Mouse (Mus musculus): ENCODE data around the gene Stil.

The Stil gene

GRCm38 (mm10) chr4:115051245-115051644, 51.3 kb downstream of the Stil start:
- DNase-seq: no peak

- peak; percentile 74 for DNase-seq
Observed at GRCm38 (mm10) chr4:115052343-115053005, 52.5 kb downstream of the Stil start.

DNA sequence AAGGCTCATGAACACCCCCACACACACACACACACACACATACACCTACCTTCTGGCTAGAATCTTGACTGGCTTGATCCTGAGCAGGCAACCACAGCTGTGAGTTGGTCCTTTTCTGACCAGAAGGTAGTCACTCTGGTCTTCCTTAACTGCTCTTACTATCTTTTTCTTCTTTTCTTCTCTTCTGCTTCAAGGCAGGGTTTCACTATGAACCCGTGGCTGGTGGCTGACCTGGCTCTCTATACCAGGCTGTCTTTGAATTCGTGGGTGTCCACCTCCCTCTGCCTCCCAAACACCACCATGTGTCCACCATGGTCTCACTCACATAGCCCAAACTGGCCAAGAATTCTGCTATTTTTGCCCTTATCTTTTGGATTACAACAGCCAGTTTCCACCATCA, 55.1 kb downstream of the Stil start:
- no peak for DNase-seq

DNA sequence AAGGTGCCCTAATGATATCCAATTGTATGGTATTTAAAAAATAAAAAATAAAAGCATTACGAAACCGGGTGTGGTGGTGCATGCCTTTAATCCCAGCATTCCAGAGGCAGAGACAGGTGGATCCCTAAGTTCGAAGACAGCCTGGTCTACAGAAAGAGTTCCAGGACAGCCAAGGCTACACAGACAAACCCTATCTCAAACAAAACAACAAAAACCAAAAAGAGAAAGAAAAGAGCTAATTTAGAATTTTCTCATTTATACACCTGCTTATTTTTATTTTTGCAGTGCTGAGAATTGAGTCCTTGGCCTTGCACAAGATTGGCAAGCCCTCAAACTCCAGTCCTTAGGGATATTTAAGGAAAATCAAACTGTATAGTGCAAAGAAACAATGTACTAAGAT, 55.7 kb downstream of the Stil start:
- no peak for DNase-seq

DNA sequence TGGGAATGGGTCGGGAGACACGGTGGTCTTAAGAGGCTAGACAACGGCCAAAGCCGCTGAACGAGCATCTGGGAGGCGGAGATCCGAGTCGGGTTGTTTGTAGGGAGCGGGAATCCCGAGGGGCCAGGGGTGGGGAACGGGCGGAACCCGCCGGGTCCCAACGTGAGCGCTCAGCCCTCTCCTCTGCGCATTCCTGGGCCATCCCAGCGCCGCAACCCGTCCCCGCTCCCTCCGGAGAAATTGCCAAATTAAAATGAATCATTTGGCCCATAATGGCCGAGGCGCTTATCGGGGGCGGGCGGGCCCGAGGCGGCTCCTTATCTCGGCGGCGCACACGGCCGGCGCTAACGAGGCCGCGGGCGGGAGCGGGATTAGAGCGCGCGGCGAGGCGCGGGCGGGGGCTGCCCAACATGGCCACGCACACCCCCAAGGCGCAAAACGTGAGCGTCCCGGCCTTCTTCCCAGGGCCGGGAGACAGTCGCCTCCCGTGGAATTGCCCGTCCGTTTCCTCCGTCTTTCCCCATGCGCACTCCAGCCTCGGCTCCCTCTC, 56.5 kb downstream of the Stil start, which contains the start of gene Tal1:
Gene Tal1 (plus strand): TSS at position 56 of the 550 bp plus-strand sequence.
- DNase-seq: no peak

- peak; percentile 44 for DNase-seq
Observed at GRCm38 (mm10) chr4:115056921-115057673, 57.1 kb downstream of the Stil start.

DNA sequence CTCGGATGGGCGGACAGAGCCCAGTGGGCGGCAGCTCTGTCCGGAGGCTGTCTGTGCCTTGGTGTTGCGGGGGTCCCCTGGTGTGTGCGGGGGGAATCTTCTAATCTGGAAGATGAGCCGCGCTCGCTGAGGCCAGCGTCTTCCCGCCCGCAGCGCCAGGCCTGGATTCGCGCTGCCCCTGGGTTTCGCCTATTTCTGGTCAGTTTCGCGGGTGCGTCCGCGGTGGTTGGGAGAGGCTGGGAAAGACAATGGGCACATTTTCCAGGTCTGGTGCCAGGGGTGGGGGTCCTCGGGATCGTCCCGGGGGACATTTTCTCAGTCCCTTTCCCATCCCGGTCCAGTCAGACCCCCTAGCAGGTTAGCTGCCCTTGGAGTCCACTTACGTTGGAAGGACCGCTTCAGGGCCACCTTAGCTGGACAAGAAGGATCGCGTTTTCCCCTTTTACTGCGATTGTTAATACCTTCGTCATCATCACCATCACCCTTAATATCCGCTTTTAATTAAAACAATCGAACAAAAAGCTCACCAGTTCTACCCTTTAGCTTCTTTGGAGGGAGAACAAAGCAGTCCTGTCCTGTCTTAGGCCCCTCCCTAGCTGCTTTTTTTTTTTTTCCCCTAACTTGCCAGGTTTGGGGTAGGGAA, 57.8 kb downstream of the Stil start:
- DNase-seq: no peak

- no peak for DNase-seq
Observed at GRCm38 (mm10) chr4:115058317-115058761, 58.4 kb downstream of the Stil start.

- no peak for DNase-seq
Observed at GRCm38 (mm10) chr4:115058871-115059590, 59.1 kb downstream of the Stil start.

- DNase-seq: no peak
Observed at GRCm38 (mm10) chr4:115059871-115060270, 59.9 kb downstream of the Stil start.

GRCm38 (mm10) chr4:115060753-115061152, 60.8 kb downstream of the Stil start:
- DNase-seq: no peak

DNA sequence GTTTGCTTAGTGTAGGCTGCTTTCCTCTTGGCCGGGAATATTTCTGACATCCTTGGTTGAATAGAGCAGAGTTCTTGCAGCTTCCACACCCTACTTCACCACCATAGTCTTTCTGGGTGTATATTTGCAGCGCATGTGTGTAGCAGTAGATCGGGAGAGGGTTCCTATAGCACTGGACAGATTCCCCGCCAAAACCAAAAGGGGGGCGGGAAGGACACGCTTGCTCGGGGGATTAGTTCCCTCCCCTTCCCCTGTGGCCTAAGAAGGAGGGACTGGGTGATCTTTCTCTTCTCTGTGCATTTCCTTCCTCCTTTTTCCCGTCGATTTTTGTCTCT, 62.5 kb downstream of the Stil start:
- DNase-seq: no peak

DNA sequence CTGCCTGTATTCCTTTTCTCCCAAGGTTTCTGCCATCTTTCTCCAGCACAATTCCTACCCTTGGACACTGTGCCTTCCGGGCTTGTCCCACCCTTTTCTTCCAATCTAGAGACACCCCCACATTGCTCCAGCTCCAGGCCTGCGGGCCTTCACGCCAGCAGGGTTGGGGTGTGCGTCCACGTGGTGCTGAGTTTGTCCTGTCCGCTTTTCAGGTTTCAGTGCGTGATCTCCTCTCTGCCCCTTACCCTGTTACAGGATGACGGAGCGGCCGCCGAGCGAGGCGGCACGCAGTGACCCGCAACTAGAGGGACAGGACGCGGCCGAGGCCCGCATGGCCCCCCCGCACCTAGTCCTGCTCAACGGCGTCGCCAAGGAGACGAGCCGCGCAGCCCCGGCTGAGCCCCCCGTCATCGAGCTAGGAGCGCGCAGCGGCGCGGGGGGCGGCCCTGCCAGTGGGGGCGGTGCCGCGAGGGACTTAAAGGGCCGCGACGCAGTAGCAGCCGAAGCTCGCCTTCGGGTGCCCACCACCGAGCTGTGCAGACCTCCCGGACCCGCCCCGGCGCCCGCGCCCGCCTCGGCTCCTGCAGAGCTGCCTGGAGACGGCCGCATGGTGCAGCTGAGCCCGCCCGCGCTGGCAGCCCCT, 63.0 kb downstream of the Stil start:
- DNase-seq: no peak

- DNase-seq: no peak
Observed at GRCm38 (mm10) chr4:115063518-115064239, 63.7 kb downstream of the Stil start.

GRCm38 (mm10) chr4:115071668-115072067, 71.7 kb downstream of the Stil start:
- DNase-seq: no peak

GRCm38 (mm10) chr4:115074789-115075188, 74.8 kb downstream of the Stil start:
- no peak for DNase-seq

DNA sequence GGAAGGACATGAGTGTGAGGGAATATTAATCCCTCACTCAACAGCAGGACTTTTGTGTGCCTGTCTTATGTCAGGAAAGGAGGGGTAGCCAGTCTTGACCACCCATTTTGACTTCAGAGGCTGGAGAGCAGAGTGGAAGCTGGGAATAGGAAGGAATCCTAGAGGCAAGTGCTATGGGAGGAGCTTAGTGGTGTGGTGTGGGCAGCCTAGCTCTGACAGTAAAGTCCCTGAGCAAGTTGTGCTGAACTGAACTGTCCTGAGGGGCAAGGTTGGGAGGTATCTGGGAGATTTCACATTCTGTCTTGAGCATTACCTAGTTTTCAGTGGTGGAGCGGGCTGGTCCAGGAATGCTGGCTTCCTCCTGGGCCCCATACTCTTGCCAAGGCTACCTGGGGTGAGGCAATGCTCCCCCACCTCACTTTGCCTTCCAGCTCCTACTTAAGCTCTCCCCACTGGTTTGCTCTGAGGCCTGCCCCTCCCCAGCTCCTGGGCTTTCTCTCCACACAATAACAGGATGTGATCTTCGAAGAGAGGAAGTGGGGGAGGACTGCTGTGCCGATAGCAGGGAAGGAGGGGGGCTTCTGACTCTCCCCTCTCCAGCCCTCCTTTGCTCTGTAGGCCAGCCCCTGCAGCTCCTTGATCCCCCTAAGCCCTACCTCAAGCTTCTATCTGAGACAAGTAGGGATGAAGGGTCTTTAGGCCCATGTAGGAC, 75.4 kb downstream of the Stil start:
- no peak for DNase-seq

- DNase-seq: no peak
Observed at GRCm38 (mm10) chr4:115078892-115079820, 79.2 kb downstream of the Stil start.

GRCm38 (mm10) chr4:115079821-115080349, 79.9 kb downstream of the Stil start:
- DNase-seq: no peak

DNA sequence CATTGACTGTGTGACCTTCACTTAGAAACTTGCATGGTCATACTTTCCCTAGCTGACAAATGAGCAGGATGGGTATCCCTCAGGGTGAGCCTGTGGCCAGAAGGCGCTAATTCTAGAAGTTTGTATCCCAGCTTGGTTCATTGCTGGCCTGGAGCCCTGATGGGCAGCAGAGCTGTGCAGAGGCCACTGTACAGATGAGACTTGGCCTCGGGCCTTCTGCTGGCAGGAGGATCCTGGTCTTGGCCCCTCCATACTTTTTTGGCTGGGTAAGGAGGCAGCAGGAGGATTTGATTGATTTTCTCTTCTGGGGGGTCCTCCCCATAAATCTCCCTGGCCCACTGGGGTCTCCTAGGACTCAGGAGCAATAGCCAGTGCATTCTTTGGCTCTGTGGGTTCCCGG, 83.1 kb downstream of the Stil start:
- no peak for DNase-seq

Data from layer of hippocampus, adult 9-11 months (tissue).